Mouse (Mus musculus) 3134 (cell line): ENCODE measurements at regions not wholly inside any gene's neighbourhood (a gene's known extent, or its start where the extent isn't known, plus 50 kb on each side); places are given as distances from the start of the nearest gene placed in this dataset.

Experiments used
- DNase-seq: peaks from one replicate; pipeline ENCODE4 v3.0.0-alpha.2; 2011; ENCODE audit warnings: low spot score; ENCODE audit not compliant: insufficient read length; ENCODE audit errors: extremely low read depth

DNA sequence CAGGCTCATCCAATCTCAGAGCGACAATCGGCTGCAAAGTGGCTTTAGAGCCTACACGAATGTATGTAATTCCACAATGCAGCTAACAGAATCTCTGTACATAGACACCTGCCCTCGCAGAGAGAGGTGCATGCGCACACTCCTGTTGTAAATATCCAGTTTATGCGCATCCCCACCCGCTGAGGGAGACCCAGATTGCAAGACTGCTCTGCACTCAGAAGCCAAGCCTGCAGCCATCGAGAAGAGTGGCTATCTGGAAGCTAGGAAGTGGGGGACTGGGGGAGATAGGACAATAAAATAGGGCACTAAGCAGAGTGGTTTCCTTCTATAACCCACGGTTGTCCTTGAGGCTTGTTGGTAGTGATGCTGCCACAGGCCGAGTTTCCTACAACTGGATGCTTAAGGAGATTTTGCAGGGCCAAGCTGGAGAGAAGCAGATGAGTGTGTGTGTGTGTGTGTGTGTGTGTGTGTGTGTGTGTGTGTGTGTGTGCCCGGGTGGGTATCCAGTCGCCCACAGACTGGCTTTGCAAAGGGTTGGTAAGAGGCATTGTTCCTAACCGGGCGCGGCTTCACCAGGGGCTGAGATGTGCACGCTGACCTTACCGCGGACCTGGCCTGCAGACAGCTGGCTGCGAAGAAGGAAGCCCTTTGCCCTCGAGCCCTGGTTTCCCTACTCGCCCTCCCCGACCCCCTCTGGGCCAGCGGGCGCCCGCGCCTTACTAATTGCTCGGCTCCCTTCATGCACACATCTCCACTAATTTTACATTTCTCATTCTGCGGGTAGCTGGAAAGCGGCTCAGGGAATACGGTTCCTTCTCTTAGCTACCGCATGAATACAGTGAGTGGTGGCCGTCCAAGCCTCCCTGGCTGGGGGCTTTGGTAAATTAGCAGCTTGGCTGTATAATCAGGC, 81.1 kb upstream of the Tbca start:
- DNase-seq = no peak

DNA sequence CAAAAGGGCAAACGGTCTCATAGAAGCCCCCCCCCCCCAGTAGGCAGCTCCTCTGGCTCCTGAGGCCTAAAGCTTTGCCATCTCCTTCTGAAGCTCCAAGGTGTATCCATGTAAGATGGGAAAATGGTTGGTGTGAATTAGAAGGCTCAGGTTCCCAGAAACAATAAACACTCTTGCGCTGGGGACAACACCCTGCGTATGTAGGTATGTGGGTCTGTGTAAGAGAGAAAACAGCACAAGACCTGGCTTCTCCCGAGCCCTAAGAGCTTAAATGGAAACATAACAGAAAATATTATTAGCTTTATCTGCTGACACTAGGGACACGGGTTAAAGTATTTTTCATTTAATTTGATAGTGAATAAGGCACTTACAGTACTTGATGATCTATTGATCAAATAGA, 79.9 kb upstream of the Tbca start:
- no peak for DNase-seq

DNA sequence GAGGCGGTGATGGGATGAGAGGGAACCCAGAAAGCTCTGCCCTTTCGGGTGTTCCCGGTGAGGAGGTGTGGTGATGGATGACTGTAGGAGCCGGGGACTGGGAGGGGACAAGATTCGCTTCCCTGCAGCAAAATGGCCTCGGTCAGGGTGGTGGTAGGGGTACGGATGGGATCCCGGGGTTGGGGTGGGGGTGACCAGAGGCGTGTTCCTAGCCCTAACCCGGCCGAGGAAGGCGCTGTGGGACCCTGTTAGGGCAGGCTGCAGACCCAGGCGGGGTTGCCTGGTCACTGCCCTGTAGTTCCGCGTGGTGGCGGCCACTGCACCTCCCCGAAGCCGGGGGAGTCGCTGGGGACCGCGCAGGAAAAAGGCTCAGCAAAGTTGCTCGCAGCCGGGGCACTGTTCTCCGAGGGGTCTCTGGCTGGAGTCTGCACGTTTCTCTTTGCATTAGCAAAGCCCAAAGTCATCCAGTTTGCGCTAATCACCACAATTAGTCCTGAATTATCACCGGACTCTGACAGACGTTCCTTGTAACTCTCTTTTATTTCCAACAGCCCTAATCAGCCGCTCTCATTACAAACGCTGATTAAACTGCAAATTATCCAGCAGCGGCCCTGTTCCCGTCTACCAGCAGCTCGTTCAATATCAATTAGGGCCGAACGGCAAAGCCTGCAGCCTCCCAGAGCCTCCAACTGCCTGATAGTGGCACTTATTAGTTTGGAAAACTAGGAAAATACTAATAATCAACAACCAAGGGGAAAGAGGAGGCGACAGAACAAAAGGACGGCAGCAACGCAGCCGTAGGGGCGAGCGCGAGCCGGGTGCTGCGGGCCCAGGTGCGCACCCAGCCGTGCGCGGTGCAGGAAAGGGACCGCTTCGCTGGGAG, 78.8 kb upstream of the Tbca start:
- no peak for DNase-seq

DNA sequence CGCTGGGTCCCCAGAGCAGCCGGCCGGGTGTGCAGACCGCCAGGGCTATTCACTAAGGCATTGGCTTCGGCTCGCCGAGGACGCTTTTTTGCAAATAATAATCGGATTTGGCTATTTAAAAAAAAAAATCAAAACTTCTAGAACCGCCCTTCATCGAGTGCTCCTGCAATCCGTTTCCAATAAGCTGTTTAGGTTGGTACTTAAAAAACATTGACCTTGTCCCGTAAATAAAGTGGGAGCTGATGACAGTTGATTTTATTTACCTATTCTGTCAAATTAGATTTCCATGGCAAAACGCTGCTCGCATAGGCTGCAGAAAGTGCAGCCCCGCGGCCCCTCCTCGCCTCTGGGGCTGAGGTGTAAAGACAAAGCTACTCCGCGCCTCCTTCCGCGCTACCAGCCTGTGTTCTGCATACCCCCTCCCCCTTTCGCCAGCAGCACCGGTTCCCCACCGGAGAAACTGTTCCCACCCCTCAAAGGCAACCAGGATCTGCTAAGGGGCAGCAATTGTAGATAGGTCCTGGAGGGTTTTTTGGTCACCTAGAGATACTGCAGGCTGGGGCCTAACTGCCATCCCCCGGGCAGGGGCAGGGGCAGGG, 78.0 kb upstream of the Tbca start:
- no peak for DNase-seq

DNA sequence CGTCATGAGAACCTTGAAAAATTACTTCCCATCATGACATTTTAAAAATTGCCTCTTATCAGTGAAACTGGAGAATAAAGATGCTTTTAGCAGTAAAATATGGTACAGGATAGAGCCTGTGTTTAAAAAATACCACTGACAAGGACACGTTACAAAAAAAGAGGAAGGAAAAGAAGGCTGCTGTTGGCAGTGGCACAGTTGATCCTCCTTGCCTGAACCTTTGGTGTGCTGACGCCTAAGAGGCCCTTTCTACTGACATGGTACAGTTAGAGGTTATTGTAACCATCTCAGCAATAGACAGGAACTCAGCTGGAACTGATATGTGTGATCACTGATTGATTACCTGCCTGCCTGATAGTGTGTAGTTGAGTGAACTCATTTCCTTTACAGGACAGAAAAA, 75.3 kb upstream of the Tbca start:
- no peak for DNase-seq

DNA sequence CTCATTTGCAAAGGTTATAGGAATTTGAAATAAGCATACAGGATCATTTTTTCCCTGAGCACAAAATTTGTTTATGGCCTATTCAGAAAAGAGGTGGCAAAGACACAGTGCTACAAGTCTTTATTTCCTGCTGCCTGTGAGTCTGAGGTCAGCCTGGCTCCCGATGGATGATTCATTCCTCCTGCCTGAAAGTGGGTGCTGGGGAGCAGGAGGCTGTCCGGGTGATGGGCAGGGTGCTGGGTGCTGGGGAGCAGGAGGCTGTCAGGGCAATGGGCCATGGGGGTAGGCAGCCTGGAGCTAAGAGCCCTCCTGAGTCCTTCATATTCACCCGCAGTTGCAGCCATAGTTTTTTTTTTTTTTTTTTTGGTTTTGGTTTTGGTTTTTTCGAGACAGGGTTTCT, 67.1 kb upstream of the Tbca start:
- DNase-seq = peak; percentile 59
